Mouse (Mus musculus): ENCODE measurements around the gene Wif1. TPM values are rescaled to one million over a fixed set of nuclear protein-coding genes. Genes with fewer than 3 reads are reported as not detected.

Gene Wif1
- polyA plus RNA-seq, 1 experiment from 2014 or later, result 119 TPM

DNA sequence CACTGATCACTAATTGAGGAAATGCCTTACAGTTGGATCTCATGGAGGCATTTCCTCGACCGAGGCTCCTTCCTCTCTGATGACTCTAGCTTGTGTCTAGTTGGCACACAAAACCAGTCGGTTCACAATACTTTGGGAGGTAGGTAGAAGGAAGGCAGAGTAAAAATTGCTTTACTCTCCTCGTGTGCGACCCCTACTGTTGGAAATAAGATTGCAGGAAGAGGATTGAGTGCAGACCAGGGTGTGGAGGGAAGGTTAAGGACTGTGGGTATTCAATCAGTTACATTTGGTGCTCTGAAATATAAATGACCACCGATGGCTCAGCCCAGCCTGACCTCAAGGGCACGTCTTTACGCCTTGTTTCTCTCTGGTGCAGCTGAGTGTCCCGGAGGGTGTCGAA is 49.8 kb downstream of the Wif1 start:
- H3K36me3 ChIP-seq, result peaks cover 18% of the 10 kb centered on the region
- H3K9ac ChIP-seq, result no peak overlapping the region
- 66% methylated on average over 10 of the region's 10 CpGs for WGBS
- H3K27me3 ChIP-seq, result no peaks in the 10 kb centered on the region
- no peak overlapping the region for H3K4me2 ChIP-seq (replicated peaks)
- no peak for ATAC-seq (ENCODE audit: low FRiP score, low read depth)
- H3K4me3 ChIP-seq, result no peak overlapping the region
- H3K9me3 ChIP-seq, result no peaks in the 10 kb centered on the region
- no peak overlapping the region for H3K27ac ChIP-seq
- H3K4me1 ChIP-seq, result peaks cover 8% of the 10 kb centered on the region

DNA sequence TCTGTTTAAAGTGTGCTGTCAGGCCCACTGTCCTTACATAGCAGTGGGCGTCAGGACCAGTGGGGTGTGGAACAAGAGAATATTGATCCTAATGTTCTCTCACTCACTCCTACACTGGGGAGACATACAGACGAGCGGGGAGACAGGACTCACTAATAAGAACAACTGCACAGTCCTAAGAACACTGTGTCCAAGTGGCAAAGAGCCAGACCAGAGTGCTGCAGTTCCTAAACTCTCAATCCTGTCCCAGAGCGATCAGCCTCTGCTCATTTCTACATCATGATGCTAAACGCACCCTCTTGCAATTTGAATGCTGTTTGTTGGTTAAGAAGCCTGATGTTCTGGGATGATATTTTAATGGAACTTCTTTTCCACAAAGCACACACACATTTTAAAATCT is 54.9 kb downstream of the Wif1 start:
- no peaks in the 10 kb centered on the region for H3K27me3 ChIP-seq
- H3K36me3 ChIP-seq, result peaks cover 7% of the 10 kb centered on the region
- WGBS, result 73% methylated on average over 5 of the region's 5 CpGs
- H3K9me3 ChIP-seq, result no peaks in the 10 kb centered on the region
- peaks cover 8% of the 10 kb centered on the region; the same call in 1 of the 2 replicates for H3K4me1 ChIP-seq
- H3K4me3 ChIP-seq, result no peak overlapping the region
- no peak overlapping the region for H3K27ac ChIP-seq
- H3K4me2 ChIP-seq (replicated peaks), result no peak overlapping the region
- ATAC-seq (ENCODE audit: low FRiP score, low read depth), result no peak
- H3K9ac ChIP-seq, result no peak overlapping the region

DNA sequence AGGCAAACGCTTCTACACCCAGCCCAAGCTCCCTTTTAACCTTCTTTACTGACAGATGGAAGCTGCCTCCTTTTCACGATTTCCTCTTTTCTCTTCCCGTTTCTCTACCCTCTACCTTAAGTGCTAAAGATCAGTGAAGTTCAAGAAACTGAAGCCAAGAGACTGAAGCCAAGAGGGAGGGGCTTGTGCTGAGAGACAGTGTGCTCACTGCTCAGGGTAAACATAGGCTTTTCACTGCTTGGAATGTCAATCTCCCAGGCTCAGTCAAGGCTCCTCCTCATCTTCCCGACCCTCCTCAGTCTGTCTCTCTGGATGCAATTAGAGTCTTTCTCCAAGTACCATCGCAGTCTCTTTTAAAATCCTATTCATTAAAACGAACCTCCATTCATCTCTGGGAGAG is 55.6 kb downstream of the Wif1 start:
- Histone ChIP-seq H3K36me3 (peaks cover 7% of the 10 kb centered on the region), H3K4me2 (replicated peaks) (peak overlapping the region; percentile 38), H3K4me1 (peaks cover 8% of the 10 kb centered on the region; the same call in 1 of the 2 replicates), H3K9ac (no peak overlapping the region; the same call in 1 of the 2 replicates), H3K27me3 (no peaks in the 10 kb centered on the region), H3K27ac (no peak overlapping the region), H3K9me3 (no peaks in the 10 kb centered on the region), H3K4me3 (no peak overlapping the region)
- ATAC-seq (ENCODE audit: low FRiP score, low read depth), result no peak
- WGBS, result 7% methylated on average over 6 of the region's 6 CpGs

DNA sequence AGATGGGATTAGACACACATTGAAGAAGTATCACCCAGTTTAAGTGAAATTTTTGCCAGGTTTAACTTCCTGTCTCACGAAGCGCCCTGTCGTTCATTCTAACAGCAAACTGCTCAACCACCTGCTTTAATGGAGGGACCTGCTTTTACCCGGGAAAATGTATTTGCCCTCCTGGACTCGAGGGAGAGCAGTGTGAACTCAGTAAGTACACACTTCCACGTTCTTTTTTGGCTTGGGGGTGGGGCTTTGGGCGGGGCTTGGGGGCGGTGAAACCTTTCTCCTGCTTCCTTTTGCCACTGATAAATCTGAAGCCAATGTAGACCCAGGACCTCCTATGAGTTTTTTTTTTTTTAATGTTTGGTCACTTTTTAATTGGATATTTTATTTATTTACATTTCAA is 56.2 kb downstream of the Wif1 start:
- Histone ChIP-seq H3K36me3 (peaks cover 6% of the 10 kb centered on the region), H3K27me3 (no peaks in the 10 kb centered on the region), H3K4me3 (no peak overlapping the region), H3K9ac (no peak overlapping the region), H3K4me1 (peaks cover 8% of the 10 kb centered on the region; the same call in 1 of the 2 replicates), H3K27ac (no peak overlapping the region), H3K9me3 (no peaks in the 10 kb centered on the region), H3K4me2 (replicated peaks) (no peak overlapping the region)
- 34% methylated on average over 8 of the region's 8 CpGs for WGBS
- ATAC-seq (ENCODE audit: low FRiP score, low read depth), result no peak

DNA sequence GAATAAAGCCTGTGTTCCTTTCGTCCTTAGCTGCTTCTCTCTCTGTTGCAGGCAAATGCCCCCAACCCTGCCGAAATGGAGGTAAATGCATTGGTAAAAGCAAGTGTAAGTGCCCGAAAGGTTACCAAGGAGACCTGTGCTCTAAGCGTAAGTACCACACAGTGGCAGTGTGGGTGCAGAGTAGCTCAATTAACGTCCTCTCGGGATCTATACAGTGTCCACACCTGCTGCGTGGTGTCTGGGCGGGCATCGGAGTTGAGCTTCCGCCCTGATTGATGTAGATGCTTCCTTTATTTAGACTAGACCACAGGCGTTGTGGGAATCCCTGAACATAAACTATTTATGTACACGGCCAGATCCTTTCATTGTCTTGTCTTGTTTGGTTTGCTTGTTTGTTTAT is 62.2 kb downstream of the Wif1 start:
- no peak overlapping the region for H3K4me2 ChIP-seq (replicated peaks)
- 64% methylated on average over 12 of the region's 12 CpGs for WGBS
- no peak overlapping the region for H3K4me3 ChIP-seq
- no peaks in the 10 kb centered on the region for H3K9me3 ChIP-seq
- peaks cover 18% of the 10 kb centered on the region for H3K4me1 ChIP-seq
- ATAC-seq (ENCODE audit: low FRiP score, low read depth), result no peak
- H3K36me3 ChIP-seq, result peaks cover 3% of the 10 kb centered on the region
- no peak overlapping the region for H3K27ac ChIP-seq
- no peak overlapping the region for H3K9ac ChIP-seq
- H3K27me3 ChIP-seq, result no peaks in the 10 kb centered on the region

DNA sequence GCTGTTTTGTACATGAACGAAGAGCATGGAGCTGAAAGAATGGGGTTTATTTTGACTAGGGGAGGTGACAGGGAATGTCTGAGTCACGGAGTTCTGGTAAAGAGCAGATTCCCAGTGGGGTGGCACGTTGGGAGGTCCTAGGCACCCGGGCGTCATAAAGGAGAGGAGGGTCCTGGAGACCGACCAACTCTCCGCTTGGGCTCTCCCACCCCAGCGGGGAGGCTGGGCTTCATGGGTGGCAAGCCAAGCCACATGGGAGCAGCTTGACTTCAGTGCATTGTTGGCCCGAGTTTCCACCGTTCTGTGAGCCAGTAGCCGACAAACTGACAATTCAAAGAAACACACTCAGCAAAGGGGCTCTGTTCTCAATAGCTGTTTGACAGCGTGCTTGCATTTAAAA is 64.5 kb downstream of the Wif1 start:
- Histone ChIP-seq H3K36me3 (0 out of 2 replicates have a peak, but pooled peaks cover 3% of the 10 kb centered on the region), H3K4me1 (peaks cover 18% of the 10 kb centered on the region), H3K9ac (no peak overlapping the region), H3K4me3 (no peak overlapping the region), H3K9me3 (peaks cover under 1% of the 10 kb centered on the region; the same call in 1 of the 2 replicates), H3K4me2 (replicated peaks) (no peak overlapping the region), H3K27ac (no peak overlapping the region), H3K27me3 (no peaks in the 10 kb centered on the region)
- ATAC-seq (ENCODE audit: low FRiP score, low read depth), result no peak
- WGBS, result 74% methylated on average over 12 of the region's 12 CpGs

DNA sequence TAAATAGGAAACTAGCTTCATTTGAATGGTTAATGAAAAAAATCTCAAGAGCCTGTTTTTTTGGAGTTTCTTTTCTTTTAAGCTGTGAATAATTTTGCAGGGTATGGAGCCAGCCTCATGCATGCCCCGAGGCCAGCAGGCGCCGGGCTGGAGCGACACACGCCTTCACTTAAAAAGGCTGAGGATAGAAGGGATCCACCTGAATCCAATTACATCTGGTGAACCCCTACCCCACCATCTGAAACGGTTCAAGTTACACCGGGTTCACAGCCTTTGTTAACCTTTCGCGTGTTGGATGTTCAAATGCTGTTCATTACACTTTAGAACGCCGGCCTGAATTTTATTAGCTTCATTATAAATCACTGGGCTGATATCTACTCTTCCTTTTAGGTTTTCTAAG is 65.9 kb downstream of the Wif1 start:
- Histone ChIP-seq H3K4me3 (no peak overlapping the region), H3K27ac (no peak overlapping the region), H3K4me1 (peaks cover 18% of the 10 kb centered on the region), H3K36me3 (0 out of 2 replicates have a peak, but pooled peaks cover 3% of the 10 kb centered on the region), H3K9me3 (peaks cover 13% of the 10 kb centered on the region), H3K4me2 (replicated peaks) (no peak overlapping the region), H3K27me3 (no peaks in the 10 kb centered on the region), H3K9ac (no peak overlapping the region)
- ATAC-seq (ENCODE audit: low FRiP score, low read depth), result no peak; the same call in 1 of the 2 replicates
- 8% methylated on average over 11 of the region's 11 CpGs for WGBS

DNA sequence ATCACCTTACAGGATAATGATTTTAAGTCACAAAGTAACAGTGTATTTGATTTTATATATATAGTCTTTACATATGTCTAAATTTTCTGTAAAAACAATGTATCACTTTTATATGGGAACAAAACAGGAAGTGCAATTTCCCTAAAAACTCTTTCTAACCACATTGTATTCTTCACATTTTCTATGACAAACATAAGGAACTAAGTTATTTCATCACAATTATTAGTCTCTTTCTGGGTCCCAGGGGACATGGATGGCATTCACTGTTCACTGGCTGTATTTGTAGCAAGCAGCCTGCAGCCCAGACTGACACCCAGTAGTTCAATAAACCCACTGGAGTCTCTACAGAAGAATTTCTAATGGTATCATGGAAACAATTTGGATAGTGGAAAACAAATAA is 82.4 kb downstream of the Wif1 start:
- no peak overlapping the region for H3K4me3 ChIP-seq
- H3K27me3 ChIP-seq, result no peaks in the 10 kb centered on the region
- H3K27ac ChIP-seq, result no peak overlapping the region
- peaks cover 8% of the 10 kb centered on the region; the same call in 1 of the 2 replicates for H3K9me3 ChIP-seq
- ATAC-seq (ENCODE audit: low FRiP score, low read depth), result no peak
- no peak overlapping the region for H3K9ac ChIP-seq
- H3K4me2 ChIP-seq (replicated peaks), result no peak overlapping the region
- no peaks in the 10 kb centered on the region for H3K36me3 ChIP-seq
- no peaks in the 10 kb centered on the region for H3K4me1 ChIP-seq

DNA sequence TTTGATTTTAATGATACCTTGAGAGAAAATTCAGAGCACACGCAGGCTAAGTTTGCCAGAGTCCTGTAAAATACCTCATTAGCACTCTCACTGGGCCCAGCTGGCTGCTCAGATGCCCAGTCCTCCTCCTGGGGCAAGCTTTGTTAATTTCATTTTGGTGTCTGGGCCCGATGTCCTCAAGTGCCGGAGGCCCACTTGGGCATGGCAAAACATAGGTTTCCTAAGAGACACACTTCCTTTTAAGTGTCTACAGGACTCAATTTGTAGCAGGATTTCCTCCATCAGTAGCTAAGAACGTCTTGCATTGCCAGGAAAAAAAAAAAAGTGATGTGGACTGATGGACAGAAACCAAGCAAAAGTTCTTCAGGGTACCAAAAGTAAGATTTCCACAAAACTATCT is 82.9 kb downstream of the Wif1 start:
- no peak overlapping the region for H3K4me3 ChIP-seq
- no peak overlapping the region for H3K4me2 ChIP-seq (replicated peaks)
- no peak overlapping the region for H3K9ac ChIP-seq
- WGBS, result 22% methylated on average over 4 of the region's 4 CpGs
- H3K36me3 ChIP-seq, result no peaks in the 10 kb centered on the region
- no peaks in the 10 kb centered on the region for H3K4me1 ChIP-seq
- H3K27ac ChIP-seq, result no peak overlapping the region
- no peak for ATAC-seq (ENCODE audit: low FRiP score, low read depth)
- peaks cover 8% of the 10 kb centered on the region; the same call in 1 of the 2 replicates for H3K9me3 ChIP-seq
- H3K27me3 ChIP-seq, result no peaks in the 10 kb centered on the region

DNA sequence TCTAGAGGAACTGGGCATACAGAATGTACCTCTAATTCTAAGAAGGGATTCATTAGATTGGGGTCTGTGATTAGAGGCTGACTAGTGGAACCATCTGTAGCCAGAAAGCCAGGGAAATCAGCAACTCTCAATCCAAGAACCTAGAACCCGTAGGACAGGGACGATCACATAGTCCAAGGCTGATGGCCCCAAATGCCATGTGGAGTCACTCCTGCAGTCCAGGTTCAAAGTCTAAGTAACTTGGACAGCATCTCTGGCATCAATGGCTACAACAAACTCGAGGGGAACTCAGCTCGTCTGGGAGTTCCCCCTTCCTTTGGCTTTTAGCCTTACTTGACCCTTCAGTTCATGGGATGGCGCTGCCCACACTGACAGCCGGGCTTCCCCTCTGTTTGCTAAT is 87.0 kb downstream of the Wif1 start:
- no peak for ATAC-seq (ENCODE audit: low FRiP score, low read depth)
- H3K27ac ChIP-seq, result no peak overlapping the region
- H3K4me3 ChIP-seq, result no peak overlapping the region
- 92% methylated on average over 6 of the region's 6 CpGs for WGBS
- no peaks in the 10 kb centered on the region for H3K27me3 ChIP-seq
- H3K36me3 ChIP-seq, result no peaks in the 10 kb centered on the region
- no peaks in the 10 kb centered on the region for H3K4me1 ChIP-seq
- no peaks in the 10 kb centered on the region for H3K9me3 ChIP-seq
- H3K4me2 ChIP-seq (replicated peaks), result no peak overlapping the region
- no peak overlapping the region for H3K9ac ChIP-seq

DNA sequence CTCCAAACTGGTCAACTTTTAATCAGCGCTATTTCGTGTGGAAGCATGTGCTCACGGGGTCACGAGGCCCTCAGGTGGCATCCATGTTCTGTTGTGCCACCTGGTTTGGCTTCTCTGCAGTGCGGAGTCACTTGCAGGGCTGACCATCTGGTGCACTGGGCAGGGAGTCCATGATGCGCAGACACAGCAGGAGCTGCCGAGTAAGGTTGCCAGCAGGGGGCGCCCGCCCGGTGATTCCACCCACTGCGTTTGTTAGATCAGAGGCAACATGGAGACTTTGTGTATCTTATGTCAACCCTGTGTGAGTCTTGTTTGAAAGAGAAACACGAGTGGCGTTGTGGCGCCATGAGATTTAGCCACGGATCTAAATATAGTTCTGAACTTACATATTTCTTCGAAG is 90.7 kb downstream of the Wif1 start:
- no peak for ATAC-seq (ENCODE audit: low FRiP score, low read depth)

DNA sequence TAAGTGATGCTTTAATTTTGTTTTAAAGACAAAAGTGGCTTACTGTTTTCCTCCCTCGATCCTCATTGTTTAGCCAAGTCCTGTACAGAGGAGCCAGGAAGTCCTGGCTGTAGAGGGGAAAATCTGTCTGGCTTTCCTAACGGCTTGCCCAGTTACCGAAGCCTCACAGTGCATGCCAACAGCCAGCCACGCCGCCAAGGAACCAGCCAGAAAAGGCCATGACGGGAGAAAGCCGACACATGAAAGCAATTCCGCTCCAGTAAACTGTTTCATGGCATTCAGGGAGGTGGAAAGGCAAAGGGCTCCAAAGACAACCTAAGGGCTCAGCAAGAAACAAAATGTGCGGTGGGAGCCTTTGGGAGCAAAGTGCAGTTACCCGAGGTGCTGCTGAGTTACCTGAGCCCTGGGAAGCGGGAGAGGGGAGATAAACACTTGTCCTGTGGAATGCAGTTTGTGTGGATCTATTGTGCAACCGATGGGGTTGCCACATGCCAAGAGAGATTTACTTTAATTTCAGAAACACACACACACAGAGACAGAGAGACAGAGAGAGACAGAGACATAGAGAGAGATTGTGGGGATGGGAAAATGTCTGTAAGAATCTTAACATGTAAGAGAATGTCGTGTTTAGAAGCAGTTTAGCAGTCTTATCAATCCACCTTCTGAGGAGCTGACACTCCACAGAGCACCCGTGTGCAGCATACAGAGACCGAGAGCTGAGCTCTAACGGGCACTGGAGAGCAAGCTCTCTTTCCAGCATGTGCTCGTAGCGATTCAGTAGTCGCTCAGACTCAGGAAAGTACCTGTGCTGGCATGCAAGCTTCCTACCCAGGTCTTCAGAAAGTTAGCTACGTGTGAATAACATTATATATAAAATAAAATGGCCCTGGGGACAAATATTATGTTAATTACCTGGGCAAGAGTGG is 95.5 kb downstream of the Wif1 start:
- ATAC-seq (ENCODE audit: low FRiP score, low read depth), result no peak
- WGBS, result 37% methylated on average over 20 of the region's 20 CpGs
- H3K36me3 ChIP-seq, result no peaks in the 10 kb centered on the region
- no peaks in the 10 kb centered on the region for H3K27me3 ChIP-seq
- H3K27ac ChIP-seq, result no peak overlapping the region
- H3K9me3 ChIP-seq, result peaks cover 7% of the 10 kb centered on the region; the same call in 1 of the 2 replicates
- no peak overlapping the region for H3K4me3 ChIP-seq
- peaks cover 21% of the 10 kb centered on the region for H3K4me1 ChIP-seq
- peak overlapping the region; percentile 46 for H3K4me2 ChIP-seq (replicated peaks)
- H3K9ac ChIP-seq, result no peak overlapping the region

More for the DNA sequence above, 90.7 kb downstream of the Wif1 start:
- H3K9ac ChIP-seq, result no peak overlapping the region
- no peaks in the 10 kb centered on the region for H3K36me3 ChIP-seq
- no peak overlapping the region for H3K4me3 ChIP-seq
- no peaks in the 10 kb centered on the region for H3K9me3 ChIP-seq
- peaks cover 14% of the 10 kb centered on the region for H3K4me1 ChIP-seq
- H3K4me2 ChIP-seq (replicated peaks), result no peak overlapping the region
- H3K27ac ChIP-seq, result no peak overlapping the region
- H3K27me3 ChIP-seq, result no peaks in the 10 kb centered on the region
- 94% methylated on average over 16 of the region's 16 CpGs for WGBS

Measured in limb, embryonic 13.5 days (tissue).